Mouse (Mus musculus) neural tube, embryonic 11.5 days (tissue): Measurements from ENCODE around the gene Cdh26. TPM values are rescaled to one million over a fixed set of nuclear protein-coding genes. Genes with fewer than 3 reads are reported as not detected.

Experiments
- ATAC-seq: fragments of 200-750 bp; cut with Nextera tagmentation; 2 replicates; pipeline ENCODE4 v1.8.0; 2017; ENCODE audit warnings: moderate number of reproducible peaks, mild to moderate bottlenecking, moderate TSS enrichment, moderate library complexity; ENCODE audit not compliant: insufficient read depth, low FRiP score, low TSS enrichment
- DNase-seq: peaks from one replicate; pipeline ENCODE4 v3.0.0-alpha.2; 2015; ENCODE audit warnings: low spot score
- H3K27ac ChIP-seq: fragments of 300-500 bp; sonication (generic); 2 replicates; pipeline ENCODE4 v1.5.1; 2014; ENCODE audit warnings: low read depth, mild to moderate bottlenecking, low read length
- H3K27me3 ChIP-seq: fragments of 300-500 bp; sonication (generic); 2 replicates; pipeline ENCODE4 v1.6.1; 2014; ENCODE audit warnings: mild to moderate bottlenecking, low read length, mixed read lengths; ENCODE audit not compliant: control insufficient read depth, insufficient read depth
- H3K36me3 ChIP-seq: fragments of 300-500 bp; sonication (generic); 2 replicates; pipeline ENCODE4 v1.6.1; 2014; ENCODE audit warnings: mild to moderate bottlenecking, low read length, moderate library complexity, mixed read lengths; ENCODE audit not compliant: control insufficient read depth, insufficient read depth
- H3K4me1 ChIP-seq: fragments of 300-500 bp; sonication (generic); 2 replicates; pipeline ENCODE4 v1.6.1; 2014; ENCODE audit warnings: low read length, mixed read lengths; ENCODE audit not compliant: control insufficient read depth, insufficient read depth
- H3K4me2 ChIP-seq: fragments of 300-500 bp; sonication (generic); 2 replicates; pipeline ENCODE4 v1.6.1; 2014; ENCODE audit warnings: low read depth, mild to moderate bottlenecking, moderate library complexity
- H3K4me3 ChIP-seq: fragments of 300-500 bp; sonication (generic); 2 replicates; pipeline ENCODE4 v1.5.1; 2014; ENCODE audit warnings: low read depth, low read length
- H3K9ac ChIP-seq: fragments of 300-500 bp; sonication (generic); 2 replicates; pipeline ENCODE4 v1.6.1; 2014; ENCODE audit warnings: mild to moderate bottlenecking, low read length
- H3K9me3 ChIP-seq: fragments of 300-500 bp; sonication (generic); 2 replicates; pipeline ENCODE4 v1.6.1; 2016; ENCODE audit warnings: low read length; ENCODE audit not compliant: control insufficient read depth
- WGBS: fragments of 180-500 bp; shearing (Covaris S2); extraction: QIAGEN DNeasy Blood & Tissue Kit; methylation state at CpG from one replicate; pipeline ENCODE4 v1.1.7; 2014; 5-methylcytosine and 5-hydroxymethylcytosine counted together
- polyA plus RNA-seq: library from polyadenylated mRNA; unstranded; fragments of >200 nt; fragmentation: Nextera tagmentation; extraction: Ambion mirVana; gene quantifications from 2 replicates; pipeline ENCODE4 v1.2.1, GENCODE M21; 2014

The Cdh26 gene
- polyA plus RNA-seq, 1 experiment from 2014 or later: 0.15 TPM

- DNase-seq: no peak
- H3K9me3 ChIP-seq: no peaks in the 10 kb centered on the region
- H3K27me3 ChIP-seq: no peaks in the 10 kb centered on the region
- no peaks in the 10 kb centered on the region for H3K36me3 ChIP-seq
- no peak for ATAC-seq
- 81% methylated on average over 9 of the region's 9 CpGs for WGBS
- no peak overlapping the region for H3K9ac ChIP-seq
- H3K4me1 ChIP-seq: no peaks in the 10 kb centered on the region
- no peak overlapping the region for H3K4me3 ChIP-seq
- H3K27ac ChIP-seq: no peak overlapping the region
- no peak overlapping the region for H3K4me2 ChIP-seq
Measured at GRCm38 (mm10) chr2:178428183-178428582, 2.1 kb upstream of the Cdh26 start.

DNA sequence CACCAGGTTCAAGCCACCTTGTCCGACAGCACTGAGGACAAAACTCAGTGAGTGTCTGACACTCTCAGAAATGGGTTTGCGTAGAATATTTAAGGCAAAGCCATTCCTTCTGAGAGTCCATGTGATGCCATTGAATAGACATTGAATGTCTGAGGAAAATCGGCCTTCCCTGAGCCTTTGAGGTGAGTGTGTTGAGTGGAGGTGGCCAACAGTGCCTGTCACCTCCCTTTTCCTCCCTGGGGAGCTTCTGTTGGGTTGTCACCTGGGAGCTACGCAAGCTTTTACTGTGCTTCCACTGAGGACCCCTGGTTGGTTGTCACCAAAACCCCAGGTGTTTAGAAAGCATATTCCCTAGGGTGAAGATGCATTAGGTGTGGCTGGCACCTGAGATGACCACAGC is 1.7 kb upstream of the Cdh26 start:
- Histone ChIP-seq H3K9ac (no peak overlapping the region), H3K4me2 (no peak overlapping the region), H3K27me3 (no peaks in the 10 kb centered on the region), H3K4me3 (no peak overlapping the region), H3K4me1 (no peaks in the 10 kb centered on the region), H3K27ac (no peak overlapping the region), H3K9me3 (no peaks in the 10 kb centered on the region), H3K36me3 (no peaks in the 10 kb centered on the region)
- WGBS: 91% methylated on average over 4 of the region's 4 CpGs
- no peak for ATAC-seq
- no peak for DNase-seq

GRCm38 (mm10) chr2:178429426-178429825 is 905 bp upstream of the Cdh26 start:
- no peak overlapping the region for H3K9ac ChIP-seq
- no peak overlapping the region for H3K4me2 ChIP-seq
- no peaks in the 10 kb centered on the region for H3K4me1 ChIP-seq
- ATAC-seq (no peak), DNase-seq (no peak)
- no peaks in the 10 kb centered on the region for H3K36me3 ChIP-seq
- H3K9me3 ChIP-seq: no peaks in the 10 kb centered on the region
- WGBS: 86% methylated on average over 6 of the region's 6 CpGs
- no peaks in the 10 kb centered on the region for H3K27me3 ChIP-seq
- no peak overlapping the region for H3K4me3 ChIP-seq
- no peak overlapping the region for H3K27ac ChIP-seq

GRCm38 (mm10) chr2:178433495-178433894 is 3.2 kb downstream of the Cdh26 start:
- Histone ChIP-seq H3K4me1 (no peaks in the 10 kb centered on the region), H3K9me3 (no peaks in the 10 kb centered on the region), H3K27me3 (no peaks in the 10 kb centered on the region), H3K9ac (no peak overlapping the region), H3K27ac (no peak overlapping the region), H3K4me3 (no peak overlapping the region), H3K4me2 (no peak overlapping the region), H3K36me3 (no peaks in the 10 kb centered on the region)
- WGBS: 77% methylated on average over 2 of the region's 2 CpGs
- DNase-seq: no peak
- no peak for ATAC-seq

DNA sequence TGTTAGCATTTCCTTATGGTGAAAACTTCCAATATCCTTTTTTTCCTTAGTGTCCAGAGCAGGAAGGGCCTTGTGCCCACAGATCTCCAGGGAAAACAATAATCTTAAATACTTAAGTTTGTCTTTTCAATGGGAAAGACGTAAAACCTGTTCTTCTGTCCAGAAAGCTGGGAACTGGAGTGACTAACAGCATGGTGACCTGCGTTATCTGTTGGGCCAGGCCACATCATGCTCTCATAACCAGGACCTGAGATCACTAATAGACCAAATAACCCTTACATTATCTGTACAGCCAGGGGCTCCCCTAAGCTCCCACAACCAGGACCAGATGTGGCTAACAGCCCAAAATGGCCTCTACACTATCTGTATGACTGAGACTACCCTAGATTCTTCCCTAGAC is 3.6 kb downstream of the Cdh26 start:
- Histone ChIP-seq H3K4me1 (no peaks in the 10 kb centered on the region), H3K4me3 (no peak overlapping the region), H3K36me3 (no peaks in the 10 kb centered on the region), H3K9me3 (no peaks in the 10 kb centered on the region), H3K9ac (no peak overlapping the region), H3K4me2 (no peak overlapping the region), H3K27ac (no peak overlapping the region), H3K27me3 (no peaks in the 10 kb centered on the region)
- ATAC-seq: no peak
- no peak for DNase-seq
- 84% methylated on average over 2 of the region's 2 CpGs for WGBS

DNA sequence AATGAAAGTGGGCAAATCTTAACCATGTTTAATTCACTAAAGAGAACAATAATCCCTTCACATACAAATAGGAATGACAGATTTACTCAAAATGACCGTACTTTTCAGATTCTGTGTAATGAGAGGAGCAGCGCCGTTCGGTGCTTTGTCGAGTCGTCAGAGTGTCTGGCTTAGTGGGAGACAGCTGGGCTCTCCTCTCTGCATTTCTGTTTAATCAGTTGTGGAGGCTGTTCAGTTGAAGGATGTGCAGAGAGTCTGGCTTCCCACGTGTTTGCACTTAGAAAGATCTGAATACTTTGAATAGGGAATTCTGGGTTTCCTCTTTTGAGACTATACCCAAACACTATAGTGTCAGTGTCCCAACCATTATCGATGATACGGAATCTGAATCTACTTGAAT is 7.0 kb downstream of the Cdh26 start:
- Histone ChIP-seq H3K9ac (no peak overlapping the region), H3K27me3 (no peaks in the 10 kb centered on the region), H3K9me3 (no peaks in the 10 kb centered on the region), H3K4me1 (no peaks in the 10 kb centered on the region), H3K4me2 (no peak overlapping the region), H3K4me3 (no peak overlapping the region), H3K36me3 (no peaks in the 10 kb centered on the region), H3K27ac (no peak overlapping the region)
- DNase-seq: no peak
- 66% methylated on average over 9 of the region's 9 CpGs for WGBS
- no peak for ATAC-seq

DNA sequence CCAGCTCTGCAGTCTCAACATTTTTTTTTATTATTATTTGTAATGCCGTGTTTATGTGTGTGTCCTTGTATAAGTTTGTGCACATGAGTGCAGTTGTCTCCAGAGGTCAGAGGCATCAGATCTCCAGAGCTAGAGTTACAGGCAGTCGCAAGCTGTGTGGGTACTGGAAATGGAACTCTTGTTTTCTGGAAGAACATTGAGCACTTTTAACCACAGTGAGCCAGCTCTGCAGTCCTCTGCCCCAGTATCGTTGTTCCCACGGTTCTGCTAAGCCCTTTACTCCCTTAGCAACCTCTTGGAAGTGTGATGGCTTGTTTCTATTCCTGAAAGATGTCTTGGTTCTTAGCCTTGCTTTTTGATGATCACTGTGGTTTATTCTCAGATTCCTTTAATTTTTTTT is 19.1 kb downstream of the Cdh26 start:
- H3K4me2 ChIP-seq: no peak overlapping the region
- H3K9ac ChIP-seq: no peak overlapping the region
- no peak overlapping the region for H3K4me3 ChIP-seq
- WGBS: 88% methylated on average over 4 of the region's 4 CpGs
- H3K27ac ChIP-seq: no peak overlapping the region
- ATAC-seq (no peak), DNase-seq (no peak)
- H3K36me3 ChIP-seq: no peaks in the 10 kb centered on the region
- H3K4me1 ChIP-seq: no peaks in the 10 kb centered on the region
- no peaks in the 10 kb centered on the region for H3K27me3 ChIP-seq
- no peaks in the 10 kb centered on the region for H3K9me3 ChIP-seq

DNA sequence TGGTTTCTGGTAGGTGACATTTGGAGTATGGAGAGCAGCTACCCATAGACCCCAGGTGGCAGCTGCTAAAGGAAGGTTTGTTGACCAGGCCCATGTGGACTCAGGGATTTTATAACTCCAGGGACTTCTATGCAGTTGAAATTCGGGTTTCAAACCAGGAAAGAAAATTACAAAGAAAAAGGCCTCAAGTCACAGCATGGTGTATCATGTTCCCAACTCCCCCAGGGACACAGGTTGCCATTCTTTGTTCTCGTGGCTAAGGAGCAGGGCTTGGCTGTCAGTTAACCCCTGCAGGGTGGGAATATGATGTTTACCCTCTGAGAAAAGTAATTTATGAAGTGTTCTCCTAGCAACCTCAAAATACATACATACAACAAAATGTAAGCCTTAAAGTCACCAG is 19.9 kb downstream of the Cdh26 start:
- WGBS: 26% methylated on average over 2 of the region's 2 CpGs
- no peaks in the 10 kb centered on the region for H3K9me3 ChIP-seq
- peaks cover 8% of the 10 kb centered on the region for H3K4me1 ChIP-seq
- H3K27me3 ChIP-seq: no peaks in the 10 kb centered on the region
- DNase-seq (no peak), ATAC-seq (no peak)
- no peaks in the 10 kb centered on the region for H3K36me3 ChIP-seq
- H3K9ac ChIP-seq: no peak overlapping the region
- H3K27ac ChIP-seq: no peak overlapping the region
- no peak overlapping the region for H3K4me2 ChIP-seq
- H3K4me3 ChIP-seq: no peak overlapping the region

DNA sequence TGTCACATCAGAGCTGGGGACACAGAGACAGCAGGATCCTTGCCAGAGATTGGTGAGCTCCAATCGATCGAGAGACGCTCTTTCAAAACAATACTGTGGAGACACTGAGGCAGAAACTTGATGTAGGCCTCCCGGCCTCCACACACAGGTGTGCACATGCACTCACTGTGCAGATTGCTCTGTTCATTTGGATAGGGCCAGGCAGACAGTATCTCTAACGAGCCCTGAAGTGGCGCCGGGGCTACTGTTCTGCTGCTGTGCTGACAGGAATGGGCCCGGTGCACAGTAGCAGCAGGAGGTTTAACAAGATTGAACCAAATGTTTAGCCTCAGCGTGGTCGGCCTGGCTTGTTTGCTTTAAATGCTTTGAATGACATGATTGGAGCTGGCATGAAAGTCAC is 20.6 kb downstream of the Cdh26 start:
- 67% methylated on average over 10 of the region's 10 CpGs for WGBS
- H3K9ac ChIP-seq: no peak overlapping the region
- H3K27ac ChIP-seq: no peak overlapping the region

More for the DNA sequence above, 20.6 kb downstream of the Cdh26 start:
- ATAC-seq (no peak), DNase-seq (no peak)
- Histone ChIP-seq H3K27me3 (no peaks in the 10 kb centered on the region), H3K4me2 (no peak overlapping the region), H3K4me1 (peaks cover 12% of the 10 kb centered on the region), H3K36me3 (no peaks in the 10 kb centered on the region), H3K9me3 (no peaks in the 10 kb centered on the region), H3K4me3 (no peak overlapping the region)
